Mouse (Mus musculus) liver, postnatal 0 days (tissue): Measurements from ENCODE around the gene Rbmx.

Source experiments
- CTCF ChIP-seq: sonication (generic); IDR thresholded peaks from 2 replicates; pipeline ENCODE4 v1.5.1; 2016; ENCODE audit warnings: antibody characterized with exemption, low read depth
- EP300 ChIP-seq: IDR thresholded peaks from 2 replicates; pipeline ENCODE4 v1.6.1; 2016; ENCODE audit warnings: antibody characterized with exemption, low read depth, mild to moderate bottlenecking

GRCm38 (mm10) chrX:57335313-57335712 lies 57.5 kb downstream of the Rbmx start:
- TF ChIP-seq CTCF (no peak), EP300 (no peak)
